Mouse (Mus musculus): ENCODE data around the gene Scd4. TPM values are rescaled to one million over a fixed set of nuclear protein-coding genes. Genes with fewer than 3 reads are reported as not detected.
"Not testable (repeated sequence)": the region's sequence is repeated elsewhere in the genome, so short reads cannot be mapped to it uniquely, and the experiment has no call there.

The Scd4 gene
- polyA plus RNA-seq, 1 experiment from 2014 or later = 0.15 TPM

DNA sequence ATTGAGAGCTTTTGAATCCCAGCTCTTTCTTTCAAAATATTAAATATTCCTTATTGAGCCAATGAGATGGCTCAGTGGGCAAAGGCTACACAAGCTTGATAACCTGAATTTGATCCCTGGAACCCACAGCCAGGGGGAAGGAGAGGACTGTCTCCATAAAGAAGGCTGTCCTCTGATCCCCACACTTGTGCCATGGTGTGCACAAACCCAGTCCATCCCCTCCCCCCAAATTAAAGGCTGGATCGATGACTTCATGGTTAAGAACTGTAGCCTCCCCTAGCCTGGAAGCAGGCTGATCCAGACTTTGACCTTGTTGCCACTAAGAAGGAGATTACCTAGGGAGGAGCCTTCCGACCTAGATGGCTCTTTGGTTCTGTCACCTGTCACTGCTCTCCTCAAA, 11.3 kb upstream of the Scd4 start:
- Histone ChIP-seq H3K4me1 (no peaks in the 10 kb centered on the region), H3K9me3 (no peaks in the 10 kb centered on the region), H3K27me3 (replicated peaks) (no peaks in the 10 kb centered on the region), H3K4me3 (replicated peaks) (no peak overlapping the region), H3K9ac (no peak overlapping the region), H3K4me2 (no peak overlapping the region), H3K27ac (no peak overlapping the region), H3K36me3 (no peaks in the 10 kb centered on the region)
- ATAC-seq (ENCODE audit: insufficient read depth, low FRiP score, low read depth) = no peak
- 69% methylated on average over 2 of the region's 2 CpGs for WGBS

DNA sequence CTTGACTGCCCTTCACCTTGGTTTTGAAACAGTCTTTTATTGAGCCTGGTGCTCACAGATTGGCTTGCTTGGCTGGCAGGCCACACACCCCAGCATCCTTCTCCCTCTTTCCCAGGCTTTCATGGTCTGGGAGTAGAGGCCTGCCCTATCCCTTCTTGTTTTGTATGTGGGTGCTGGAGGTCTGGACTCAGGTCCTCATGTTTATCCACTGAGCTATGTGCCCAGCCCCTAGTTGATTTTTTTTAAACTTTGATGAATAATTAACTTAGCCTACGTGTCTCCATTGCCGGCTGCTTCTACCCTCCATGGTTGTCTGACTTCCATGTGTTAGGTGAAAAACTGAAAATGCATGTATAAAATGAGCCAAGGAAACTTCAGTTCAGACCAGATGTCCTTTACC, 3.3 kb upstream of the Scd4 start:
- Histone ChIP-seq H3K36me3 (no peaks in the 10 kb centered on the region), H3K9me3 (no peaks in the 10 kb centered on the region)

DNA sequence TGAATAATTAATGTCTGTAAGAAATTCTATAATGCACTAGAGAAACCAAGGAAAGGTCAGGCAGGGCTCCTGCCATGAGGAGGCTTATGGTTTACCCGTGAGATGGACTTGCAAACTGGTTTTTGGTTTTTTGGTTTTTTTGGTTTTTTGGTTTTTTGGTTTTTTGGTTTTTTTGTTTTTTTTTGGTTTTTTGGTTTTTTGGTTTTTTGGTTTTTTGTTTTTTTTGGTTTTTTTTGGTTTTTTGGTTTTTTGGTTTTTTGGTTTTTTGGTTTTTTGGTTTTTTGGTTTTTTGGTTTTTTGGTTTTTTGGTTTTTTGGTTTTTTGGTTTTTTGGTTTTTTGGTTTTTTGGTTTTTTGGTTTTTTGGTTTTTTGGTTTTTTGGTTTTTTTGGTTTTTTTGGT, 1.8 kb upstream of the Scd4 start:
- H3K27me3 ChIP-seq (replicated peaks); H3K27ac ChIP-seq; H3K9ac ChIP-seq; H3K4me1 ChIP-seq; H3K4me3 ChIP-seq (replicated peaks); H3K9me3 ChIP-seq; H3K36me3 ChIP-seq; H3K4me2 ChIP-seq; ATAC-seq (ENCODE audit: insufficient read depth, low FRiP score, low read depth): not testable (repeated sequence)
- 88% methylated on average over 1 of the region's 1 CpGs for WGBS

More for the DNA sequence above, 3.3 kb upstream of the Scd4 start:
- ATAC-seq (ENCODE audit: insufficient read depth, low FRiP score, low read depth) = no peak
- Histone ChIP-seq H3K27me3 (replicated peaks) (no peaks in the 10 kb centered on the region), H3K4me3 (replicated peaks) (no peak overlapping the region), H3K4me2 (no peak overlapping the region), H3K27ac (no peak overlapping the region), H3K4me1 (no peaks in the 10 kb centered on the region), H3K9ac (no peak overlapping the region)
- WGBS = 67% methylated on average over 2 of the region's 2 CpGs

DNA sequence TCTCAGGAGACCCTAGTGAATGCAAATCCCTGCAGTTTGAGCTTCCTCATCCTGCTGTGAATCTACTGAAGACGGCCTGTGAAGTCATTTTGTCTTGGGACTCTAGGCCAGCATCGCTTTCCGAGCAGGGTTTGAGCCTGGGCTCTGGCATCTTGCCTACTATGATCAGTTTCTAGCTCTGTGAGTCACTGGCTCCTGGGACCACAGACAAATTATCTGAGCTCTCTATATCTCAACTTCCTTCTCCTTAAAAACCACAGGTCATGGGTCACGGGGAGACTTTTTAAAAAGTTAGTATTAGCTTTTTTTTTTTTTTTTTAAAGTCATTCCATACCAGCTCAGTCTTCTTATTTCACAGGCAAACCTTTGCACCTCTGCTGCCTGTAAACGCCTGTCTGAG, 981 bp upstream of the Scd4 start:
- Histone ChIP-seq H3K27me3 (replicated peaks) (no peaks in the 10 kb centered on the region), H3K9me3 (no peaks in the 10 kb centered on the region), H3K4me2 (no peak overlapping the region), H3K27ac (no peak overlapping the region), H3K9ac (no peak overlapping the region), H3K4me1 (no peaks in the 10 kb centered on the region), H3K36me3 (no peaks in the 10 kb centered on the region), H3K4me3 (replicated peaks) (no peak overlapping the region)
- WGBS = 71% methylated on average over 5 of the region's 5 CpGs
- no peak for ATAC-seq (ENCODE audit: insufficient read depth, low FRiP score, low read depth)

DNA sequence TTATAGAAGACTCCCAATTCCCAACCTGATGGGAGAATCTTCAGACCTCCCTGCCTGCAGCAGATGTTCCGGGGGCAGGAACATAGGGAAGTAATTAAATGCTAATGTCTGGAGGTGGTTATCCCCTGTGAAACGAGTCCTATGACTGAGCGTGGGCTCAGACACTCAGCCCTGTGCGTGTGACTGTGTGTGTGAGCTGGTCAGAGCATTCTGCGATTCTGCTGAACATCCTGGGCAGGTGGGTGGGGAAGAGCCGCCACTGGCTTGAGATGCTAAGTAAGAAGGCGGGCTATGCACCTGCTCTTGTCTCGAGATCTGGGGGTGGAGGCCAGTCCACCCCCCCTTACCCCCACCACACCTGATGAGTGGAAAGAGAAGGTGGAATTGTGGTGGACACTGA, 566 bp upstream of the Scd4 start:
- Histone ChIP-seq H3K27ac (no peak overlapping the region), H3K4me3 (replicated peaks) (no peak overlapping the region), H3K4me2 (no peak overlapping the region), H3K4me1 (no peaks in the 10 kb centered on the region), H3K27me3 (replicated peaks) (no peaks in the 10 kb centered on the region), H3K9ac (no peak overlapping the region), H3K36me3 (no peaks in the 10 kb centered on the region), H3K9me3 (no peaks in the 10 kb centered on the region)
- 74% methylated on average over 8 of the region's 8 CpGs for WGBS
- no peak for ATAC-seq (ENCODE audit: insufficient read depth, low FRiP score, low read depth)

DNA sequence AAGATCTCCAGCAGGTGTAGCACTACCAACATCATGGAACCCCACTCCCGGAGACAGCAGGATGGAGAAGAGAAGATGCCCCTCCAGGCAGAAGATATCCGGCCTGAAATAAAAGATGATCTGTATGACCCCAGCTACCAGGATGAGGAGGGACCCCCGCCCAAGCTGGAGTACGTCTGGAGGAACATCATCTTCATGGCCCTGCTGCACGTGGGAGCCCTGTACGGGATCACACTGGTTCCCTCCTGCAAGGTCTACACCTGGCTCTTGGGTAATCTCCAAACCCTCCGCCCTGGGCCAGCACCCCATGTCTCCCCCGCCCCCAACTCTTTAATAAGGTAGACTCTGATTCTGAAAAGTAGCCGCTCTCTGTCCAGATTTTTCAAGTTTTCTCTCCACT, 1.1 kb downstream of the Scd4 start:
- no peak overlapping the region for H3K9ac ChIP-seq
- no peaks in the 10 kb centered on the region for H3K27me3 ChIP-seq (replicated peaks)
- H3K4me3 ChIP-seq (replicated peaks) = no peak overlapping the region
- H3K9me3 ChIP-seq = no peaks in the 10 kb centered on the region
- ATAC-seq (ENCODE audit: insufficient read depth, low FRiP score, low read depth) = no peak
- no peaks in the 10 kb centered on the region for H3K36me3 ChIP-seq
- WGBS = 84% methylated on average over 9 of the region's 9 CpGs
- H3K4me1 ChIP-seq = no peaks in the 10 kb centered on the region
- no peak overlapping the region for H3K4me2 ChIP-seq
- H3K27ac ChIP-seq = no peak overlapping the region

GRCm38 (mm10) chr19:44335876-44336662, 3.2 kb downstream of the Scd4 start:
- no peaks in the 10 kb centered on the region for H3K4me1 ChIP-seq
- WGBS = 77% methylated on average over 6 of the region's 6 CpGs
- no peaks in the 10 kb centered on the region for H3K9me3 ChIP-seq
- H3K9ac ChIP-seq = no peak overlapping the region
- H3K27me3 ChIP-seq (replicated peaks) = no peaks in the 10 kb centered on the region
- H3K27ac ChIP-seq = no peak overlapping the region
- ATAC-seq (ENCODE audit: insufficient read depth, low FRiP score, low read depth) = no peak
- H3K4me3 ChIP-seq (replicated peaks) = no peak overlapping the region
- H3K36me3 ChIP-seq = no peaks in the 10 kb centered on the region
- no peak overlapping the region for H3K4me2 ChIP-seq

- no peaks in the 10 kb centered on the region for H3K27me3 ChIP-seq (replicated peaks)
- H3K4me2 ChIP-seq = no peak overlapping the region
- H3K27ac ChIP-seq = no peak overlapping the region
- no peak for ATAC-seq (ENCODE audit: insufficient read depth, low FRiP score, low read depth)
- 87% methylated on average over 8 of the region's 8 CpGs for WGBS
- H3K9ac ChIP-seq = no peak overlapping the region
- no peaks in the 10 kb centered on the region for H3K9me3 ChIP-seq
- no peak overlapping the region for H3K4me3 ChIP-seq (replicated peaks)
- H3K36me3 ChIP-seq = no peaks in the 10 kb centered on the region
- no peaks in the 10 kb centered on the region for H3K4me1 ChIP-seq
These were observed 16.8 kb downstream of the Scd4 start for GRCm38 (mm10) chr19:44349689-44350088.

DNA sequence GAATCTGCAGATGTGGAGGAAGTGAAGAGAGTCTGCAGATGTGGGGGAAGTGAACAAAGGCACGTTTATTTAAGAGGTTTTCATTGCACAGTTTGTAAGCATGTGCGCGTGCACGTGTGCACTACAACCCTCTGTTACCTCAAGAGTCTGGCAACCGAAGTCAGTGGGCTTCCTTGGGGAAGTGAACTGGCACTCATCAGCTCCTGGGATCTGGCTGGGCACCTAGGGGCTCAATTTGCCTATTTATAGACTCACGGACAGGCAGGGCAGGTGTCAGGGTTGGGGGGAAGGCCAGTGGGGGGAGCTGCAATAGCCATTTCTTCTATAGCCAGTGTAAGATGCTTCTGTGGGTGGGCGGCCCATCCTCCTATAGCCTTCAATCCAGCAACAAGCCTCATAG, 18.9 kb downstream of the Scd4 start:
- Histone ChIP-seq H3K9ac (no peak overlapping the region), H3K36me3 (no peaks in the 10 kb centered on the region), H3K4me1 (no peaks in the 10 kb centered on the region), H3K4me2 (no peak overlapping the region), H3K4me3 (replicated peaks) (no peak overlapping the region), H3K9me3 (no peaks in the 10 kb centered on the region), H3K27me3 (replicated peaks) (no peaks in the 10 kb centered on the region), H3K27ac (no peak overlapping the region)
- no peak for ATAC-seq (ENCODE audit: insufficient read depth, low FRiP score, low read depth)
- WGBS = 81% methylated on average over 7 of the region's 7 CpGs

DNA sequence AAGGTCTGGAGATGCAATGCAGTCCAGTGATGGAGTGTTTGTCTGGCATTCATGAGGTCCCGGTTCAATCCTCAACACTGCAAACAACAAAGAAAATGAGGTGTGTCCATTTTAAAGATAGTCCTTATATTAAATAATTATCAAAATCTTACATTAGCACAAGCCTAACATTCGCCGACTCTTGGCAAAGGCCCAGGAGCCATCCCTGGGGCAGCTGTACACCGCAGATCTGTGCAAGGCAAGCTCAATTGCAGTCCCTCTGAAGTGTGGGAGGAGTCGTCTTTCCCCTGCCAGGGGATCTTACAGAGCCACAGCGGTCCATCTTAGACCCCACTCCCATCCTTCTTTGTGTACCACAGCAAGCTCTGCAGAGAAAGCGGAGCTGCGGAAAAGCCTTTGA, 25.8 kb downstream of the Scd4 start:
- ATAC-seq (ENCODE audit: insufficient read depth, low FRiP score, low read depth) = no peak
- Histone ChIP-seq H3K27me3 (replicated peaks) (no peaks in the 10 kb centered on the region), H3K9ac (no peak overlapping the region), H3K36me3 (no peaks in the 10 kb centered on the region), H3K9me3 (no peaks in the 10 kb centered on the region), H3K4me3 (replicated peaks) (no peak overlapping the region), H3K27ac (no peak overlapping the region), H3K4me2 (no peak overlapping the region), H3K4me1 (no peaks in the 10 kb centered on the region)
- WGBS = 46% methylated on average over 8 of the region's 8 CpGs

DNA sequence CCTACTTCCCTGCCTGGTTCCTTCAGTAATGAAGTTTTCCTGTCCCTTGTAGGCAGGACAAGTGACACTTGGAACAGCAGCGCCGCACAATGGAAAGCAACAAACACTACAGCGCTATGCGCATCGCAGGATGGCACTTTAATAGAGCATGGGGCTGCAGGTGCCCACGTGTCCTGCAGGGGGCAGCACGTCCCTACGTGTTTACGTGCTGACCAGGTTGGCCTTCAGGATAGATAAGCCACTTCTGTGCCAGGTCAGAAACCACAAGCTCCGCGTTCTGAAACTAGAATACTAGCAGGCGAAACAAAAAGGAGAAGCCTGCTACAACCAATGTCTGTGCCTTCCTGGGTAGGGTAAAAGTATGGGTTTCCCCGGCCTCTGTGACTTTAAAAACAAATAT, 30.6 kb downstream of the Scd4 start:
- Histone ChIP-seq H3K9ac (no peak overlapping the region), H3K4me3 (replicated peaks) (no peak overlapping the region), H3K4me2 (no peak overlapping the region), H3K27me3 (replicated peaks) (no peaks in the 10 kb centered on the region), H3K36me3 (no peaks in the 10 kb centered on the region), H3K27ac (no peak overlapping the region), H3K9me3 (no peaks in the 10 kb centered on the region), H3K4me1 (no peaks in the 10 kb centered on the region)
- ATAC-seq (ENCODE audit: insufficient read depth, low FRiP score, low read depth) = no peak
- 23% methylated on average over 13 of the region's 13 CpGs for WGBS

DNA sequence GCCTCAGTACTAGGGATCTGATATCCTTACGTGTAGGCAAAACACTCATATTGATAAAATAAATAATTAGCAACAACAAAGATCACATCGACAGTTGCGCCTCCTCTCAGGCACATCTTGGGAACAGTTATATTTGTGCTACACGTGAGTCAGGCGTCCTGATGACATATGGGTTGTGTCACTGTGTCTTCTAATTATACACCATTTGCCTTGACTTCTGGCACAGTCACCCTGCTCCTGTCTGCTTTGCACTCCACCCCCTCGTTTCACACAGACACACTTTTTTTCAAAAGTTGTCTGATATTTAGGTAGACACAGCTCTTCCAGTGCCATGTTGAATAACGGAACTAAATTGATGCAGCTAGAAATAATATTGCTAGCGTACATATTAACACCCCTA, 31.1 kb downstream of the Scd4 start:
- no peak overlapping the region for H3K27ac ChIP-seq
- 66% methylated on average over 8 of the region's 8 CpGs for WGBS
- no peaks in the 10 kb centered on the region for H3K36me3 ChIP-seq
- H3K4me2 ChIP-seq = no peak overlapping the region
- no peaks in the 10 kb centered on the region for H3K4me1 ChIP-seq
- no peak overlapping the region for H3K4me3 ChIP-seq (replicated peaks)
- no peaks in the 10 kb centered on the region for H3K9me3 ChIP-seq
- no peak for ATAC-seq (ENCODE audit: insufficient read depth, low FRiP score, low read depth)
- no peaks in the 10 kb centered on the region for H3K27me3 ChIP-seq (replicated peaks)
- no peak overlapping the region for H3K9ac ChIP-seq

GRCm38 (mm10) chr19:44365733-44366132, 32.8 kb downstream of the Scd4 start:
- H3K36me3 ChIP-seq = no peaks in the 10 kb centered on the region
- H3K4me2 ChIP-seq = no peak overlapping the region
- H3K27ac ChIP-seq = no peak overlapping the region
- no peaks in the 10 kb centered on the region for H3K4me1 ChIP-seq
- no peak overlapping the region for H3K4me3 ChIP-seq (replicated peaks)
- no peak for ATAC-seq (ENCODE audit: insufficient read depth, low FRiP score, low read depth)
- no peak overlapping the region for H3K9ac ChIP-seq
- H3K9me3 ChIP-seq = no peaks in the 10 kb centered on the region
- no peaks in the 10 kb centered on the region for H3K27me3 ChIP-seq (replicated peaks)
- 90% methylated on average over 4 of the region's 4 CpGs for whole genome bisulfite sequencing

Data from stomach, embryonic 15.5 days (tissue).